Mouse (Mus musculus): ENCODE measurements around the gene Vps54.
A peak's percentile ranks its signal among the peaks of the same experiment; 100 is the strongest.
"Not testable (repeated sequence)": the region's sequence is repeated elsewhere in the genome, so short reads cannot be mapped to it uniquely, and the experiment has no call there.

The Vps54 gene

DNA sequence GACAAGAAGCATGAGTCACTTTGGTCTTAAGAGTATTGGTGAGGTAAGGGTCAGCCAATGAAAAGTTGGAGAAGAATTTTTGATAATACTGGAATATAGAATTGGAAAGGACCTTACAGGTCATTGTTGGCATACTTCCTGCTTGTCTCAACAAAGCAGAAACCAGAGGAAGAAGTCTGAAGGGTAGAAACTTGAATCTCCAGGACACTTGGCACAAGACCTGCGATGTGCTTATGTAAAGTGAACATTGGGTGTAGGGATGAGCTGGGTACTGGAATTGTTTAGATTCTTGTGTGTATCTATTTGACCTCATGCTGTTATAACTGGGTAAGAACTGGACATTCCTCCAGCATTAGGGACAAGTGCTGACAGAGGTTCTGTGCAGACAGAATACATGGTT lies 2.3 kb downstream of the Vps54 start:
- no peak for DNase-seq (ENCODE audit: low read depth, low spot score)

DNA sequence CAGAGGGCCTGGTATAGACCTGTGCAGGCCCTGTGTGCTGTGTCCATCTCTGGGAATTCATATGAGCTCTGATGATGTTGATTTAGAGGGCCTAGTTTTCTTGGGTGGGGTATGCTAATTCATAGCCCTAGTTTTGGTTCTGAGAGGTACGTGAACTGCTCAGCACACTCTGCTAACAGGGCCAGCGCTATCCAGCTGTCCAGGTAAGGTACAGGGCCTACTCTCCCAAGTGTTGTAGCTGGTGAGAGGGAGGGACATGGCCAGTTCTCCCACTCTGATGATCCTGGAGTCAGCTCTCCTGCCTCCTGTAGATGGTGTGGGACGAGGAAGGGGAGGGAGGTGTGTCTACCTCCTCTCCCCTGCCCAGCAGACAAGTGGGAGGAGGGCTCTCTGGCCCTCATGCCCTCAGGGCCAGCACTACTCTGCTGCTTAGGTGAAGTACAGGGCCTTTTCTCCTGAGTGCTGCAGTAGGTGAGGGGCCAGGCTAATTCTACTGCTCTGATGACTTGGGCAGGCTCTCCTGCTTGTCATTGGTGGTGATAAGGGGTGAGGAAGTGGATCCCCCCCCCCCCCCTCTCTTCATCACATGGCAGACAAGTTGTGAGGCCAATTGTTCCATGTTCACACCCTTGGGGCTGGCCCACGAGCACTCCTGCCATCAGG lies 8.3 kb downstream of the Vps54 start:
- no peak for DNase-seq (ENCODE audit: low read depth, low spot score)

DNA sequence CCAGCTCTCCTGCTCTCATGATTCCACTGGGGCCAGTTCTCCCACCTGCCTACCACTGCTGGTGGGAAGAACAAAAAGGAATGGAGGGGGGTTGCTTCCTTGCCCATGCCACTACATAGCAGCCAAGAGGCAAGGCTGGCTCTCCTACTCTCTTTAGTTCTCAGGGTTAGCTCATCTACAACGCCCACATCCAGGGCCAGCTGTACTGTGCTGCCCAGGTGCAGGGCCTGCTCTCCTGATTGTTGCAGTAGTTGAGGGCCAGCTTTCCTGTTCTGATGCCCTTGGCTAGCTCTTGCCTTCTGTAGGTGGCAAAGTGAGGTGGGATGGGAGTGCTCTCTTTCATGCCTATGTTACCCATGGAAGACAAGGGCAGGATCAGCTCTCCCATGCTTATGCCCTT lies 8.9 kb downstream of the Vps54 start:
- DNase-seq (ENCODE audit: low read depth, low spot score): no peak

DNA sequence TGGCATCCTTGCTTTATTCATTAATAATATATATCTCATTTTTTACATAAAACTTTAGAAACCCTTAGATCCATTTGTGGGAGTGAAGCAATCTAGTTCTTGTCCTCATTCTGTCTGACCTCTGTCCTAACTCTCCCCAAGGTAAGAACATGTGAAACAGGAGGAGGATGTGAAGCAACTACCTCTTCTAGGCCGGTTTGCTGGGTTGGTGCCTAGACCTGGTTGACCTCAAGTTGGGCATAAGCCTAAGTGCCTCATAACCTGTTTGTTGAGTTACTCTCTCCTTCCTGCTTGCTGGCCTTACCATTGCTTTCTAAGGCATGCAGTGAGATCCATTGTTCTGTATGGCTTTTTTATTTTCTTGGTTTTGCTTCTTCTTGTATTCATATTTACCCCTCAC lies 11.3 kb downstream of the Vps54 start:
- no peak for DNase-seq (ENCODE audit: low read depth, low spot score)

DNA sequence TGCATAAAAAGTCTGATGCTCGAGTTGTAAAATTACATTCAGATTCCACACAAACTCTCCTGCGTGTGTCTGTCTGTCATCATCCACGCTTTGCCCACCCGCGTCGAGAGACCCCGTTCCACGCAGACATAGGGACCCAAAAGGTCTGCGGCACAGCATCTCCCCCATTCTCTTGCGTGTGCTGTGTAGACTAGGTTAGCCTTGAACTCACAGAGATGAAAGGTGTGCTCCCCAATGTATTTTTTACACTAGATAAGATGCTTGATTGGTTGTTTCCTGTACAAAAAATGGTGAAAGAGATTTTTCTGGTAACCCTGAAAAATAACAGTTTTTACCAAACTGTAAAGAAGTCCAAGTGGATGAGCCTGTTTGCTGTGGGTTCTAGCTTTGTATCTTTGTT lies 19.5 kb downstream of the Vps54 start:
- DNase-seq (ENCODE audit: low read depth, low spot score): not testable (repeated sequence)

DNA sequence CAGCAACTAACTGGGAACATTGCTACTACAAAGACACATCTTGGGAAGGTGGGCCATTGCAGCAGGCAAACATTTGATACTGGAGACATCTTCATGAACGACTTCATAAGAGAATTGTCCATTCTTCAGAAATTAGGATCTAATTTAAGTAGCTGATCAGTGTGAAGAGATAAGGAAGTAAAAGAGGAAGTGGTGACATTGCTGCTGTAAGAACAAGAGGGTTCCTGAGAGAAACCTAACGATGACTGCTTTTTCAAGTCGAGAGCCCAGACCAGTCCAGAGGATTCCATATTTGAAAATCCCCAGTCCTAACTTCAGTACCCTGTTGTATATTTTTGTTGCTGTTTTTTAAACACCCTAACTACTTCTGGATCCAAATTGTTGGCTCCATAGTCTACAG lies 26.3 kb downstream of the Vps54 start:
- no peak for DNase-seq (ENCODE audit: low read depth, low spot score)

DNA sequence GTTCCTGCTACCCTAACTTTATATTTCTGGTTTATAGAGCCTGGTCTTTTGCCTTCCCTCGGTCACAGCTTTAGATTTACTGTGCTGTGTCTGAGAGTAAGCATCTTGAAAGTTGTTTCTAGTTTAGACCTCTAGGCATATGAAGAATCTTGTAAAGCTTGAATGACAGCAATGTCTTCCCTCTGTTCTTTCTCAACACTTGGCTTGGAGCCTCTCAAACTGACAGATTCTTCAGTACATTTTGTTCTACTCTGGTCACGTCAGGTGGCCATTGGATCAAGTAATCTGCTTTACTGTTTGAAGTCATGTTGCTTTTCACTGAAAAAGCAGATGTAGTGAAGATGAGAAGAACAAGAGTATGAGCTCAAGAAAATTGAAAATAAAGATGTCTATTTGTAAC lies 37.1 kb downstream of the Vps54 start:
- DNase-seq (ENCODE audit: low read depth, low spot score): no peak

DNA sequence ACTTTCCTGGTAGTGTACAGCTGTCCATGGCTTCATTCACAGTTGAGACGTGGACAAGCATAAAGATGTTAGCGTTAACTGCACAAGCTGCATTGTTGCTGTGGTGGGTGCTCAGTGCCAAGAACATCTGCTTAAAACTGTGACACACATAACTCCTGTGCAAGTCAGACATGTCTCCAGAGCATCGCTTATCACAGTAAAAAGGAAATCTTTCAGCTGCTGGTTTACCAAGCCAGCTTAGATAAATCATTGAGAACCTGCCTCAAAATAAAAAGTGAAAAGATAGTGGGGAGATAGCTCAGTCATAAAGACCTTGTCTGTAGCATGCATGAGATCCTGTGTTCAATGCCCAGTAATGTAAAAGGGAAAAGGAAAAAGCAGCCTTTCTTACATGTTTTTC lies 47.3 kb downstream of the Vps54 start:
- no peak for DNase-seq (ENCODE audit: low read depth, low spot score)

DNA sequence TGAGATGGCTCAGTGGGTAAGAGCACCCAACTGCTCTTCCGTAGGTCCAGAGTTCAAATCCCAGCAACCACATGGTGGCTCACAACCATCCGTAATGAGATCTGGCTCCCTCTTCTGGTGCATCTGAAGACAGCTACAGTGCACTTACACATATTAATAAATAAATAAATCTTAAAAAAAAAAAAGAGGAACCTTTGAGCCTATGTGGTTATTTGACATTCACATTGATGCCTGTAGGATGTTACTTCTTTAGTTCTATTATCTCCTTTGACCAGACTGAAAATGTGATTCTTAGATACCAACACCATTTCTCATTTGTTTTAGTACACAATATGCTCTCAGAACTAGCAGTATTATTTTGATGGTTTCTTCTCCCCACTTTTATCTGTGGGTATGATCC lies 49.1 kb downstream of the Vps54 start:
- not testable (repeated sequence) for DNase-seq (ENCODE audit: low read depth, low spot score)

DNA sequence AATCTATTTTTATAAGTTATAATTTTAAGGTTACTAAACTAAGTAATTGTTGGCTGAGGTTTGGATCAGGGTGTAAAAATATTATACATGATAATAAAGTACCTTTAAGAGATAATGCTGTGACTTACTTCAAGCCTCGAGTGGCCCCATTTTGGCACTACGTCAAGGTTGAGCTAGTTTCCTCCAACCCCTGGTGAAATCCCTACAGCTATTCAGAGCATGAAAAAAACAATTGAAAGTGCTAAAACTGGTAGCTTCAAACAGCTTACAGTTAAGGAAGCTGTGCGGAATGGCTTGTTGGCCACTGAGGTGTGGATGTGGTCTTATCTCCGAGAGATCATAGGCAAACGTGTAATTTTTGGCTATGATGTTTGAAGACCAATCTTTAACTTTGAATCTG lies 56.4 kb downstream of the Vps54 start:
- DNase-seq (ENCODE audit: low read depth, low spot score): no peak

DNA sequence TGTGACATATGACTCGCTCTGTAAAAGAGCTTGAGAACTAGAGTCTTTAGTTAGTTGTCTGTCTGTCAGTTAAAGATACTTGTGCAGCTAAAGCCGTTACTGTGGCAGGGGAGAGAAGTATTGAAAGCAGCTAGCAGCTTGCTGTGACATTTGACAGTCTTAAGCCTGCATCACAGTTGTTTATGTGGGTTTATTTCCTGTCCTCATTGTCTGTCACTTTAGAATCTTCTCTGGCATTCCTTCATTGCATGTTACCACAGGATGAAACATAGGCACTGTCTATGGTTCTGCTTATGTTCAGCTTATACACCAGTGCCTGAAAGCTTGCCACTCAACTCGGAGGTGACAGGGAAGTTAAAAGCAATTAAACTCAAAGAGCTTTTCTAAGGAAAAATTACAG lies 64.5 kb downstream of the Vps54 start:
- no peak for DNase-seq (ENCODE audit: low read depth, low spot score)

DNA sequence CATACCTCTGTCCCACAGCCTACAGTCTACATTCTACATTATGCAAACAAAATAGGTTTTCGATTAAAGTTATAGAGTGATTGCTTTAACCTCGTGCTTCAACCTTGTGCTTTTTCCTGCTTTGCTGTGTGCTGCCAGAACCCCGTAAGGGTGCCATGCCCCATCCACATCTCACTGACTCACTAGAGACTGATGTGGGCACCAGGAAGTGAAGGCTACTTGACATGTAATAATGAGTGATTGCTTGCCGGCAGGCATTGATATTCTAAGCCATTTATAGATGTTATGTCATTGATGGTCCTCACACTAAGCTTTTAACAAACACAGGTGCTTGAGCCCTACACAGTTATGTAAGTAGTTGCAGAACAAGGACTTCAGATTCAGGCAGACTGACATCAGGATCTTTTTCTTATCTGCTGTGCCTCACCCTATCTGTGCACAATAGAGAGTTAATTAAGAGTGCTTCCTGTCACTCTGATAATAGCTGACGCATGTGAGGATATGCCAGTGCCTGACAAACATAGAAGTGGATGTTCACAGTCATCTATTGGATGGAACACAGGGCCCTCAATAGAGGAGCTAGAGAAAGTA lies 68.1 kb downstream of the Vps54 start:
- DNase-seq (ENCODE audit: low read depth, low spot score): no peak

DNA sequence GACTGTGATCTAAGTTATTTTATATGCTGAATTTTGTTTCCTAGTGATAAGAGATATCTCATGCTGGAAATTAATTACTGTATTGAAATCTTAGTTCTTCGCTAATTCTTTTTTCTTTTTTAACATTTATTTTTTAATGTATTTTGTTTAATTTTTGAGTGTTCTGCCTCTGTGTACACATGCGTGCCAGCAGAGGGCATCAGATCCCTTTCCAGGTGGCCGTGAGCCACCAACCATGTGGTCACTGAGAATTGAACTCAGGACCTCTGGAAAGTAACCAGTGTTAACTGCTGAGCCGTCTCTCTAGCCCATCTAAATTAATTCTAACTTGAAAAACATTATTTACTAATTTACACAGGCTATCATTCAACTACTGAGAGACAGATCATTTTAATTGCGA lies 69.0 kb downstream of the Vps54 start:
- DNase-seq (ENCODE audit: low read depth, low spot score): no peak

DNA sequence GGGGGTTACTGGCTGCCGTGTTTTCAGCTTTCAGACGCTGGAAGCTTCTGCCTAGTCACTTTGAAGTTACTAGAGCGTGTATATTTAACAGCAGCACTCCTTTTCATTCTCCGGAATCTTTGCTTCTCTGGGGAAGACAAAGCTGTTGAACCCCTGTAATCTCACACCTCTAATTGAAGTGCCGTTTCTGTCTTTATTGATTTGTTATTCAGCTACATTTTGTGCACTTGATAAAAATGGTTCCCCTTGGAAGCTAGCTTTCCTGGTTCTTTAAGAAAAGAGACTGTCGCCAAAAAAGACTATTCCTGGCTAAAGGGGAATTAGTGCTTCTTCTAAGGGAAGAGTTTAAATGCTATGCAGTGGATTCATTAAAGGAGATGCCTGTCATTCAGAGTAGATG lies 70.4 kb downstream of the Vps54 start:
- DNase-seq (ENCODE audit: low read depth, low spot score): no peak

DNA sequence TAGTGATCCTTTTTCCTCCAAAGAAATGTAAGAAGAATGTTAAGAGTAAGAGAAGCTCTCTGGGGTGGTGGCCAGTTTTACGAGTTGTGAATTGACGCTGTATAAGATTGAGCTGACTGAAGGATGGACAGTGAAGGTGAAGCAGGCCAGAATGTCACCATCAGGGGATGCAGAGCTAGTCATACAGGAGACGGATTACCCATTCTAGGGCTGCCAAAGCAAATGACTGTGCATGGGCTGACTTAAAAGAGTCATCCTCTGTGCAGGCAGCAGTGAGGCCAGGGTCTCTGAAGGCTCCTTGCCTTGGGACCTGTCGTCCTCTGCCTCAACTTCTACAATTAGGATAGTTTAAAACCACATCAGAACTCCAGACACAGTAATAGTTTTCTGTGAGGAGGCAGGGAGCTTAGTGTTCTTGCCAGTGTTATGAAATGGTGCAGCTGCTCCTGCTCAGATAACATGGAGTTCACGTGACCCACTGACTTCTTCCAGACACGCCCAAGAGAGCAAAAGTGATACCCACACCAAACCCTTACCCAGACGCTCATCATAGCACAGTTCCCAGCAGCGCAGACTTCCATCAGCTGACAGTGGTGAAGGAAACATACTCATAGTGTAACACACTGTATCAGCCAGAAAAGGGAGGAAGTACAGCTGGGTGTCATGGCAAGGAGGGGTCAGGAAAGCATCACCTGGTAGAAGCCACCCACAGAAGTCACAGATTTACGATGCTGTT lies 75.0 kb downstream of the Vps54 start:
- DNase-seq (ENCODE audit: low read depth, low spot score): peak; percentile 16

DNA sequence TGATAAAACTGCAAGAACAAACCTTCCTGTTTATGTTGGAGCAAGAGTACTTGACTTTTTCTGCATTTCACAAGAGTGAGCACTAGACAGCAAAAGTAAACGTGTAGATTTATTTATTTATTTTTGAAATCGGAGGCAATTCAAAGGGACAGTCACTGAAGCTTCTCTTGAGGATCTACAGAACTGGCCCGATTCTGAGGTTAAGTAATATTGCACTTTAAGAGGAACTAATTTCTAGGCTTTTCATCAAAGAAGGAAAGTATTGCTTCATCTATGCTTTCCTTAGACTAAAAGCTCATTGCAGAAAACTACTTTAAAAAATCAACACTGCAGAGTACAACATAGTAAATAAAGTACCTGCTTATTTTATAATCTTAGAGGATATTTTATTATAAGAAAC lies 82.5 kb downstream of the Vps54 start:
- no peak for DNase-seq (ENCODE audit: low read depth, low spot score)

DNA sequence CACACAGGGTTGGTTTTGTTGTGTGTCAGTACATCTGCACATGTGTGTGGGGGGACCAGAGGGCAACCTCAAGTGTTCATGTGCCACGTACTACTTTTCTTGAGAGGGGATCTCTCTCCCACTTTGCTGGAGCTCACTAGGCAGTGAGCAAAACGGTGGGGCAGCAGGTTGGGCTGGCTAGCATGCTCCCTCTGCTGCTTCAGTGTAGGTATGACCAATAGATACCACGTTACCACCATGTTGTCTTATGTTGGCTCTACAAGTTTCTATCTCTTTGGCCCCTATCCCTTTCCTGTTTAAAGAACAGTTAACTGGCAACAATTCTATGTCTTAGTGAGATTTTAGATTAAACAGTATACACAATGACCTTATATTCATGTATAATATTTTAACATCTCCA lies 83.3 kb downstream of the Vps54 start:
- DNase-seq (ENCODE audit: low read depth, low spot score): no peak

DNA sequence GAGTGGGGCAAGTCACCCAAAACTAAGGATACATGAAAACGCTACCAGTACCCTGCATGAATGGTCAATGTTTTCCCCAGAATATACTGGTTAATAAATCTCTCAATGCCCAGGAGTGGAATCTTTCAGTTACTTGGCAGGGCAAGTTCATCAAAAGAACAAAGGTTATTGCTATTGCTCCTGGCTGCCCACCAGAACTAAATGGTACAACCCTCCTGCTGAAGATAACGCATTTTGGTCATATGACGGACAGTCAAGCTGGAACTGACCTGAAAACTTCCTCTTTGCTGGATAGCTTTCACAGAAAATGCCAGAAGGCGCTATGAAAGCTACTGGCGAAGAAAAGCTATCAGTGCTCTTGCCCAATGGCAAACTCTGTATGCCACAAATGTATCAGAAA lies 86.7 kb downstream of the Vps54 start:
- no peak for DNase-seq (ENCODE audit: low read depth, low spot score)

DNA sequence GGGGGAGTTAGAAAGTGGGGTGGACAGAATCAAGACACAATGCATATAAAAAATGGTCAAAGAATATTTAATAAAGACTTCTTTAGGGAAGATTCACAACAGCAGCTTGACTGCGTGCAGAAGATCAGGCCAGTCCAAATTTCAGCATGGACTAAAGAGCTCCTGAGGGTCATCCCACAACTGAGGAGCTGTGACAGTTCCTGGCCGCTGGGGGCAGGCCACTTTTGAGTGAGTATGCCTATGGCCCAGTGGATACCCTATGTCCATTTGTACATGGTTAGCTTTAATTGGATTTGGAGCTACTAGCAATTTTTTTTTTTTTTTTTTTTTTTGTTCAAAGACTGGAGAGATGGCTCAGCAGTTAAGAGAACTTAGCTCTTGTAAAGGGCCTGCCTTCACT lies 87.7 kb downstream of the Vps54 start:
- DNase-seq (ENCODE audit: low read depth, low spot score): no peak

DNA sequence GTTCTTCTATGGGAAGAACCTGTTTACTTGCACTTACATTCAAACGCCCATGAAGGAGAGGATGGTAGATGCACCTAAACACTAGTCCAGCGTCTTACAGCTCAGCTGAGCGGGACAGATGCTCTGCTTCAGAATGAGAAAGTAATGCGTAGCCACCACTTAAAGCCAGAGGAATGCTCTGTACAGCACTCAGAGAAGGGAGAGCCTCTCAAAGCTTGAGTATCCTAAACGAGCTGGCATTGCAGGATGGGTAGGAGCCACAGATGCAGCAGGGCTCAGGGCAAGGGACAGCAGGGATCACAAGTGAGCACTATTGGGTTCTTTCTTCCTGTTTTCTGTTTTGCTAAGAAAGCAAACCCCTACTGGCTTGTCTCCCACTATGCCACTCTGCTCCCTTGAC lies 88.4 kb downstream of the Vps54 start:
- no peak for DNase-seq (ENCODE audit: low read depth, low spot score)

DNA sequence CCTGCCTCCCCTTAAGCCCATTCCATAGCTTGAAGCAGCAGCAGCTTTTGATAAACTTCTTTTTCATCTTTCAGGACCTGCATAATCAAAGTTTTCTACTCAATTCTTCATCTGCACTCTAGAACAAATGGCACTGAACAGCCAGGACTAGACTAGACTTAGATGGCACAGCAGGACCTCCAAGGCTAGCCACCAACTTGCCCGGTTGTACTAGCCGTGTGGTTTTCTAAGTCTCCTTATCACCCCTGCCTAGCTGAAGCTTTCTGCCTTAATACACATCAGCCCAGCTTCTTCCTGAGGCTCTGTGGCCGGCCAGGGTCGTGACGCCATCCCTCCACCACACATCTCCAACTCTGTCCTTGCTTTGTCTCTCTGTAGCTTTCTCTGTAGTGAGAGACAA lies 89.1 kb downstream of the Vps54 start:
- no peak for DNase-seq (ENCODE audit: low read depth, low spot score)

DNA sequence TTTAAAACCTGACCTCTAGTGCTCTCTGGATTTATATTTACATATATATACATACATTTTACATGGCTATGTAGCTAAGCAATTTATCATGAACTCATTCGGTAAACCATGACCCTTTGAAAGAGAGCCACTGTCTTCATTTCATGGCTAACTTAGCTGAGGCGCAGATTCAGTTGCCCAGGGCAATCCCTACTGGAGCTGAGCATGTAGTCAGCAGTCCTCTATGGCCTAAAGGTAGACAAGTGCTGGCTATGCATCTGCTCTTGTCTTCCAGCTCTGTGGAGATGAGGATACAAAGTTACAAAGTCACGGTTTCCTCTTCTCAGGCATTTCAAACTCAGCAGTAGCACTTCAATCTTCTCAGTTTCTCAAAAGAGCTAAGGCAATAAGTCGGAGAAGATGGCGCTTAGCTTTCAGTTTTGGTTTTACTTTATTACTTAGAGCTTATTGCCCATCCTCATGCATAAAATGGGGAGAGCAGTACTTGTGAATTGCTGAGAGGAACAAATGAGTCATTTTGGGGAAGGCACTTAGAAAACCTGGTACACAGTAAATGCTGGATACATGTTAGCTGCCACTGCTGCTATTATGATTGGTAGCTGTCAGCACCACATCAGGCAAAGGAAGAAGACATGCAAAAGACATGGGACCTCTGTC lies 93.7 kb downstream of the Vps54 start:
- DNase-seq (ENCODE audit: low read depth, low spot score): no peak

DNA sequence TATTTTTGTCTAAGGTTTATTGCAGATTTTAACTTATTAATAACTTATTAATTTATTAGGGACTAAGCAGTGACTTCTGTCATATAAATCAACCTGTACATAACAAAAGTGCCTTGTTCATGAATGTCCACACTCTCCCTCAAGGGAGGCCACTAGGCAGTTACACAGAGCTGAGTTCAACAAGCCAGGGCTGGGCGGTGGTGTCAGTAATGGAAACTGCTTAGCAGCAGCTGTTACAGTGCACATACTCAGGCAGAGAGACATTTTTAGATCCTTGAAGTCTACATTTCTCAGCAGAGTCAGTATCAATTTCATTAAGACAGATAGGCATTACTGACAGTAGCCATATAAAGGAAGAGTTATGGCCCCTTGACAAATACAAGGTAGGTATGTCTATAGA lies 98.8 kb downstream of the Vps54 start:
- DNase-seq (ENCODE audit: low read depth, low spot score): no peak

All from c-Kit-negative CD71-positive TER-119-positive erythroid progenitor cells, embryonic 14.5 days (primary cell).